Mouse (Mus musculus) adrenal gland, adult 18-20 months (tissue): Measurements from ENCODE around the gene Oxgr1. TPM values are rescaled to one million over a fixed set of nuclear protein-coding genes. Genes with fewer than 3 reads are reported as not detected.

ENCODE experiments used
- DNase-seq, 2 experiments: peaks; one replicate each; pipeline ENCODE4 v3.0.0; 2021 to 2022; ENCODE audit warnings: low spot score in 2 of 2
- total RNA-seq, 2 experiments: library from RNA; stranded (reverse); gene quantifications; 1 replicate in 1 of 2; 2 replicates in 1 of 2; pipeline ENCODE4 v1.2.3; 2021

Gene Oxgr1
- total RNA-seq, 2 experiments from 2014 or later: not detected

DNA sequence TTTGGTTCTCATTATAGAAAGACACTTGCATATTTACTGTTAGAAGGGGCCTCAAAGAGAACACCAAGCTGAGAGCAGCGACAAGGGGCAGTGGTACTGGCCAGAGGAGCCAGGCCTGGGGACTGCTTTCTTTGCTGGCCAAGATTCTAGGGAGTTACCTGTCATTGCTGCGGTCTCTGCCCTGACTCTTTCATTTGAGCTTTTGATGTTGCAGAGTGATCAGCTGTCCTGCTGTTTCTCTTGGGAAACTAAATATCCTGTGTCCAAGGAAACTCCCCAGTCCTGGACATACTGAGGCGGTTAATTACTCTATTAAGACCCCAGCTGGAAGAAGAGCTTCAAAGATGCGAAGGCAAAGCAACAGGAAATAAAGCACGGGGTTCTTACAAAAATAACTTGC, 60.9 kb downstream of the Oxgr1 start:
- DNase-seq: no peak

DNA sequence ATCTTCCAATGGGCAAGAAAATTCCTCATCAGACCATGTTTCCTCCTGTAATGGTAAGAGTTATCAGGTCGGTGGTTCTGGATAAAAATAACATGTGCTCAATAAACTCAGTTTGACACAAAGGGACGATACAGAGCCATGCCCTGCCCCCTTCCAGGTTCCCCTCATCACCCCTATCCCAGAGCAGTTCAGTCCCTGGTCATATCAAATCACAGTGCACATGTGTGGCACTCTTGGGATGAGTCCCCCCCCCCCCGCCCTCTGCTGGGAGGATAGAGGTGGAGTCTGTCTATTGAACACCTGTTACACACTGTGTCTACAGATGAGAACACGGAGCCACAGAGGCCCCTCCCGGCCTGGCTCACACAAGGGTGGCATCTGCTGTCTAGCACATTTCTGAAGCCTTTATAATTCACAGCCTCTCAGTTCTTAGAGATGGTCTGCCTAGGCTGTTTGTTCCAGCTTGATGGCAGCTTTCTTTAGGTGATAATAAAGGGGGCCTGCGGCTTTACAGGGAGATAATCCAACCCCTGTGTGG, 61.5 kb downstream of the Oxgr1 start:
- DNase-seq: no peak

Other genes starting within 250 kb of the Oxgr1 start
- 100 to 1,000 TPM; 181 to 201 TPM for gene Mbnl2, start 233.2 kb upstream of the Oxgr1 start, total RNA-seq